Mouse (Mus musculus): Measurements from ENCODE around the gene Top3a.

GRCm38 (mm10) chr11:60698806-60699523 lies 78.2 kb downstream of the Top3a start:
- peak; percentile 56 for TF ChIP-seq POLR2A (IDR thresholded peaks at IDR 0.05; ENCODE audit: insufficient read length, low read depth)
- no peak for TF ChIP-seq CEBPB (IDR thresholded peaks at IDR 0.05; ENCODE audit: insufficient read depth, poor library complexity, severe bottlenecking)
- TF ChIP-seq E2F4 (IDR thresholded peaks at IDR 0.05; ENCODE audit: insufficient read depth): no peak
- TF ChIP-seq MYOG (IDR thresholded peaks at IDR 0.05; ENCODE audit: control insufficient read depth in 1 of 3, insufficient read depth in 1 of 3, insufficient read length in 2 of 3, low read depth in 2 of 3): no peak
- TF ChIP-seq POLR2AphosphoS2 (IDR thresholded peaks at IDR 0.05; ENCODE audit: insufficient read length, low read depth): peak; percentile 52
- no peak for TF ChIP-seq USF1 (IDR thresholded peaks at IDR 0.05; ENCODE audit: low read depth)
- no peak for TF ChIP-seq MAX (IDR thresholded peaks at IDR 0.05; ENCODE audit: low read depth)
- TF ChIP-seq TCF12 (IDR thresholded peaks at IDR 0.05; ENCODE audit: insufficient read depth, poor library complexity, severe bottlenecking): no peak

Data from myocyte (in vitro differentiated cells).